Mouse (Mus musculus) cerebellum, adult 2 months (tissue): Measurements from ENCODE around the gene Nup188.

Experiments used
- CTCF ChIP-seq: fragments of 200-500 bp; IDR thresholded peaks from 2 replicates; pipeline ENCODE4 v1.5.1; 2011; ENCODE audit warnings: low read depth, mild to moderate bottlenecking, control low read depth, low read length, moderate library complexity, borderline replicate concordance; ENCODE audit not compliant: insufficient read depth
- POLR2A ChIP-seq: fragments of 200-500 bp; IDR thresholded peaks from 2 replicates; pipeline ENCODE4 v1.6.1; 2011; ENCODE audit warnings: low read length, control low read depth, borderline replicate concordance; ENCODE audit not compliant: insufficient read depth

DNA sequence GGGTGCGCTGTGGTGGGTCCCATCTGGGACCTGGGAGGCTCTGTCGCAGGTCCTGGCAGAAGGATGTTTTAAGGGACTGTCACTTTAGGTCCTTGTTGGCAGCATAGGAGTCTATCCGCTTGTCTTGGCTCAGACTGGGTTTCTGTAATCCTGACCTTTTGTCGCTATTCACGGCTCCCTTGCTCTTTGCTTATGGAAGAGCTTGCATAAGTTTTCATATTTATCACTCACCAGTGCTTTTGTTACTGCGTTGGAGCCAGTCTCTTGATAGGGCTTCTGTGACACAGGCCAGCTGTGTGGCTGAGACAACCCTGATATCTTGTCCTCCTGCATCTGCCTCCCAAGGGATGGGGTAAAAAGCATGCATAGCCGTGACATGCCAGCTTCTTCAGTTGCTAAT, 93.1 kb downstream of the Nup188 start:
- TF ChIP-seq CTCF (no peak), POLR2A (no peak)
